Mouse (Mus musculus) right cerebral cortex, postnatal 10 days (tissue): ENCODE data around the gene Creb5.
A peak's percentile ranks its signal among the peaks of the same experiment; 100 is the strongest.

Experiments used
- DNase-seq, 2 experiments: peaks; one replicate each; pipeline ENCODE4 v3.0.0; 2021; ENCODE audit warnings: low spot score in 2 of 2

Gene Creb5

DNA sequence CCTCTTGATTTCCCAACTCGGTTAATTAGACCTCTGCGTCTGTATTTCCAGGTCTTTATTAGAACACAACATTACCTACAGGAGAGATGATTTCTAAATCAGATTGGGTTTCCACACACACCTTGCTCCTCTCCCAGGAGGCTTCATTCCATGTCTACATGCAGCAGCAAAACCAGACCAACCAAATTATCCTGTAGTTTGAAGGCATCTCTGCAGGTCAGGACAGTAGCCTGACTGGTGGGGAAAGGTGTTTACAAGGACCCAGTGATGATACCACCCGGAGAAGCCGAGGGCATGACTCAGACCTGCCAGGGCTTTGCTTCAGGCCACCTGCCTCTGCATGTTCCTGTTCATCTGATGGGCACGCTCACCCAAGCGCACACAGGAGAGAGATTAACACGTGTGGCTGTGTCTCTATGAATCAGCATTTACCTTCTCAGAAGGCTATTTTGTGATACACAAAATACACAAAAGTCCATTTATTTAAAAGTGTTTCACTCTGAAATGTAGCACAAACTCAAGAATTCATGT is 355.8 kb downstream of the Creb5 start:
- DNase-seq = no peak

DNA sequence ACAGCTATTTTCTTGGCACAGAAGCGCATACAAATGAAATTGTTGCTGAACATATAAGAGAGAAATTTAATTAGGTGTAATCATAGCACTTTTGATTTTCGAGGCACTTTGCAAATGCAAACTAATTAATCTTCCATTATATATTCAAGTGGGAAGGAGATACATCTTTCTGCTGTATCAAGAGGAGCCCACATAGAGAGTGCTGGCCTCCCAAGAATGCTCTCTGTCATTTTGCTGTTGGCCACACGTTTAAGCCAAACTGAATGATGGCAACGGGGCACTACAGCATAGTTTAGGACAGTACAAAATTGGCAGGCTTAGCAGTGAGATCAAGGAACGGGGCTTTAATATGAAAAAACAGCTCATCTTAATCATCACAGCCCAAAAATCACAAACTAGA is 356.4 kb downstream of the Creb5 start:
- no peak for DNase-seq

DNA sequence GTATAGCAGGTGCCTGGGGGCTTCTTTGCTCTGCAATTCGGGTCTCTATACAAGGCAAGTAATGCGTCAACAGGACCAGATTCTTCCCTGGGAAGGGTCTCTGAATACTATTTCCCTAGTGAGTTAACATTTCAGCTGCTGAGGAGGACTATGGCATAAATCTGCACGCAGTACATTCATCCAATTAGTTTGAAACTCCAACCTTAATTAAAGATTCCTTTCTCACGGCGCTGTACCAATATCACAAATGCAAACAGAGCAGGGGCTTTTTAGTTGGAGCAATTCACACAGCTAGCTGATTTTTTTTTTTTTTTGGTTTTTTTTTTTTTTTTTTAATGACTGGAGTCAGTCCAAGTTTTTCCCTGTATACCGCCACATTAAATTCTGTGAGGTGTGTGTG is 357.0 kb downstream of the Creb5 start:
- DNase-seq = no peak

DNA sequence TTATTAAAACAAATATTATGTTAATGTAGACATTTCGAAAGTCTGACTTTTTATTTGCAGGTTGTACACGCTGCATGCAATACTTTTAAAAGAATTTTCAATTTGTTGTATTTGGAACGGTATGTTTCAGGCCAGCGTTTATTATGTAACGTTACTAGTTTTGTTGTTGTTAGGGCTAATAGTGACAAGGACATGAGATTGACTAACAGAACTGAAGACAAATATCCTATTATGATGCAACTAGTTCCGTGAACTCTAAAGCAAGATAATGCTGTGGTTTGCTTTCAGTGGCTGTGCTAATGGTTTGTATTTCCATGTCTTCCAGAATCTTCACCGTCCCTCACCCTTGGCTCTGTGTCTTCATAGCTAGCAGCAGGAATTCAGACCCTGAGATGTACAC is 357.9 kb downstream of the Creb5 start:
- DNase-seq = no peak

DNA sequence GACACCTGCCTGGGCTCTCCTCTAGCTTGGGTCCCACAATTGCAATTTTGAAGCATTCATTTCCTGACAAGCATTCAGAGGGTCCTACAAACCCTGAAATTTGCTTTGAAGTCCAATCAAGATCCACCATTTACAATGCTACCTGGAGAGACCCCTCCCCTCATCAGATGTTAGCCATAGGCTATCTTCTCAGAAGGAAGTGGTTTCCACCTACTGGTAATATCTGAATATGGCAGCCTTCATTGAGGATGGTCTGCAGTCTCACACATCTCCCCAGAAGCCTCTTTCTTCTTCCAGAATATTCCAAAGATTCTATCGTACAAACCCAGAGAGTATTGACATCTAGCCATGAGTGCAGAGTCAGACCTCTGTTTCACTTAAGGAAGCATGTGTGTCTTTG is 362.7 kb downstream of the Creb5 start:
- no peak for DNase-seq

DNA sequence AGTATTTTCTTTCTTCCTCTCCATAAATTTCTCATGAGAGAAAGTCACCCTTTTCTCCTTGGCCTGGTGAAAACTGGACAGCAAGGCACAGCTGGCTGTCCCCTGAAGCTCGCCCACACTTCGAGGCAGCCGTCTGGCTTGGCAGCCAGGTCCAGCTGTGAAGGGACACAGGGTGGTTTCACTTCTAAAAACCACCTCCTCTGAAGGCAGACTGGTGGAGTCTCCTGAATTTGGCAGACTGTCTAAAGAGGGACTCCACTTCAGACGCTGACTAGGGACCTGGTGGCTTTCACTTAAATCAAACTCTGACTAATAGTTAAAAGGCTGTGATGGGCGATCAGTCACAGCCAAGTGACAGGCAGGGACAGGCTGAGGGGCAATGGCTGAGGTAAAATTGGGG is 365.6 kb downstream of the Creb5 start:
- no peak for DNase-seq

DNA sequence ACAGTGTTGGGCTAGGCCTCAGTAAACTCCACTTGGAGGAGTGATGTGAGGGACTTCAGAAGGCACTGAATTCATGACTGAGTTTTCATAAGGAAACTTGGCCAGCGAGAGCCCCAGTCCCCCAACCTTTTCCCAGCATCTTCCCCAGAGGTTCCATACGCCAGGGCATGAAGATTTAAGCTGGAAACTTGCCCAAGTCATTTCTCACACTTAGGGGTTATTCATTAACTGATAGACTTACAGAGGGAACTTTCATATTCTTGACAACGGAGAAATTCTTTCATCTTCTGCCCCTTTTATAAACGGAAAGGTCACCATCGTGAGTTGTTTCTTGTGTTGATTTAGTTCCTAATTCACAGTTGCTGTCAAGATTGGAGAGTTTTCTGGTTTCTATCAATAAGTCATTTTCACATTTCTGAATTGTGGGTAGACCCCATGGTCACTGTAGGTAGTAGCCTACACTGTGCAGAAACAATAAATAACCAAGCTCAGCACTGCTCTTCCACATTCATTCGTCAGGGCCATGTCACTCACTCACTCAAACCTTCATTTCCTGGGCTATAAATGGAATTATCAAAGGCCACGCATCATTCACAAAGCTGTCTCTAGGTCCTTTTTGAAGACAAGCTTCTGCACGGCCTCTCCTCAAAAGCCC is 366.8 kb downstream of the Creb5 start:
- DNase-seq = no peak

DNA sequence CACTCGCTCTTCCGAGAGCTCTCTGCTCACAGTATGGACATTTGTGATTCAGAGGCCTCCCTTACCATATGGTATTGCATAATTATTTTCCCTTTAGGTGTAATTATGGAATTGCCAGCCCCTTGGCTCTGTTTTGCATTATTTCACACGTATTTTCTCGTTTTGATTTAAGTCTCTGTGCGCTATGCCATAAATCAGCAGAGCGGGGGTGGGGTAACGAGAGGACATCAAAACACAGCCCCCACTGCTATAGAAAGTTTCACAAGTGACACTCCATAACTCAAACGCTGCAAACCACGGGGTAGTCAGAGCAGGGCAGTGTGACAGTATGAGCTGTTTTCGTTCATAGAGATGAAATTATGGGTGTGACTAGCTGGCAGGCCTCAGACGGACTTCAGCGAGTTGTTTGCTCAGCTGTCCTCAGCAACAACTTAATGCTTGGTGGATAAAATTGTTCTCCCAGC is 367.3 kb downstream of the Creb5 start:
- peak; percentile 51 to 69 for DNase-seq

DNA sequence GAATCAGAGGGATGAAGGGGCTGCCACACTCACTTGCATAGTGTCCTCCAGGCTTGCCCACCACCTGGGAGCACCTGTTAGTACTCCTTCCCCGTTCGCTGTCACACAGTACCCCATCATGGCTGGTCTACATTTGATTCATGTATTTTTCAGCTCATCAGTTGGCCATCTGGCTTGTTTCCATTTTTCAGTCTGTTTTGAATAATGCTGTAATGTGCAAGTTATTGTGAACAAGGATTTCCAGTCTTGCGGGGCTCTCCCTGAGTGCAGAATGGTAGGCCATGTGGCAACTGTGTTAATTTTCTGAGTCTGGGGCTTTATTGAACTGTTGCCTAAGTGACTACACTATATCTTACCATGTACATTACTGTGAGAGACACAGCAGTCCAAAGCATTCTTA is 369.4 kb downstream of the Creb5 start:
- no peak for DNase-seq

DNA sequence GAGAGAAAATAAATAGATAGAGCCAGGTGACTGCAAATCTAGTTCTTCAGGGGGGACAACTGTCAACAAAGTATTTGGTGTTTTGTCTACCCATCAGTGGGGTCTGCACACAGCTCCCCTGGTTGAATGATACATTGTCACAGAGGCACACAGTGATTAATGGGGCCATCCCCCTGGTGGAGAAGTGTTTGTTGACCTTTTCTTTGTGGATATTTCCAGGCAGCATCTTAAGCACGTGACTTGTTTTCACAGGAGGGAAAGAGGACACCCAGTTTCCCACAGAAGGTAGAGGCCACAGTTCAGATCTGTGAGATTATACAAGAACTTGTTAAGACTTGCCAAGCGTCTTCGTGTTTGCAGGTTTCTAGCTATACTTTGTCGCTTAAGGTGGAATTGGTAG is 370.4 kb downstream of the Creb5 start:
- DNase-seq = no peak

DNA sequence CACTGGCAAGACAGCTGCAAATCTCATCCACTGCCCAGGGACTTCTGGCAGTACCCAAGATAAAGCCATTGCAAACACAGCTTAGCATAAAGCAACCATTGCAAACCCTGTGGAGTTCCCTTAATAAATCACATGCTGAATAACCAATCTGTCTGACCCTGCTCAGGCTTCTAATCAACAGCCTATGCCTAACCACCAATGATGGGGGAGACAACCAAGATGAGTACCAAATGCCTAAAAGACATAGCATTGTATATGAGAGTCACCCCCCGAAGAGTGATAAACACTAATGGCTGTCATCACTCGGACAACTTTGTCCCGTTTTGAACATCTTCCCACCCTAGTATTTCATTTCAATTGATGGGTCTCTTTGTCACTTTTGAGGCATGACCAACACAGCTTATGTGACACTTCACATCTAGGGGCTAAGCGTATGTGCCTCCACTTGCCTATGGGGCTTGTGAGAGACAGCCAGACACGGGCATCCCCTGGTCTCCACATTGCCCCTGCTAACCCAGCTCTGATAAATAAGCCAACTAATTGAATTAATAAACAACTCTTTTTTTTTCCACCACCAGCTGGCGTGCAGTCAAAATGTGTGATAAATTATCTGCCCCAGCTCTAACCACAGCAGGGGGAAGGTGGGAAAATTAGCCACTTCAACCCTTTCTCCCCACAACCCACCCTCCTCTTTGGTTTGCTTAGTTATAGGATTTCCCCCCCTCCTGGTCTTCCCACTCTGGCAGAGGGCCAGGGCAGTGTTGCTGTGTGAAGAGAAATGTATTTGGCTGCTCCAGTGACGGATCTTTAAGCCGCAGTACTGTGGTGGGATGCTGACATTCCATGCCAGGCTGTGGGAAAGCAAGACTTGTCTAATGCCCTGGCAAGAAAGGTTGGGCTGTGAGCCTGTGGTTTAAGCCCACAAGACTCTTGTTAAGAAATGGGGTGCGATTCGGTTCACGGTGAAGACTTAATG is 376.1 kb downstream of the Creb5 start:
- peak in 1 of 2 experiments; percentile 36 for DNase-seq

DNA sequence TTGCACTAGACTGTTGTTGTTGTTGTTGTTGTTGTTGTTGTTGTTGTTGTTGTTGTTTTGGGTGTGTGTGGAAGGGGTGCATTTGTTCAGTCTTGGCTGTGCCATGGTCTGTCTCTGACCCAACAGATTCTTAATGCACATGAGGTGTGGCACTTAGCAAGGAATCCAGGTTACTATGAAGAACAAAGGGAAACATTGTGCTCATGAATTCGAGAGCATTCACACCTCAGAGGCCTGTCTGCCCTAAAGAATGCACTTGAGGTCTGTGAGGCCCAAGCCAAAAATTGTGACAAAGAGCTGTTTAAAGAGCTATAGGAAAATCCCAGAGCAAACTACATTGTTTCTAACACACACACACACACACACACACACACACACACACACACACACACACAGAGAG is 377.7 kb downstream of the Creb5 start:
- DNase-seq = no peak

DNA sequence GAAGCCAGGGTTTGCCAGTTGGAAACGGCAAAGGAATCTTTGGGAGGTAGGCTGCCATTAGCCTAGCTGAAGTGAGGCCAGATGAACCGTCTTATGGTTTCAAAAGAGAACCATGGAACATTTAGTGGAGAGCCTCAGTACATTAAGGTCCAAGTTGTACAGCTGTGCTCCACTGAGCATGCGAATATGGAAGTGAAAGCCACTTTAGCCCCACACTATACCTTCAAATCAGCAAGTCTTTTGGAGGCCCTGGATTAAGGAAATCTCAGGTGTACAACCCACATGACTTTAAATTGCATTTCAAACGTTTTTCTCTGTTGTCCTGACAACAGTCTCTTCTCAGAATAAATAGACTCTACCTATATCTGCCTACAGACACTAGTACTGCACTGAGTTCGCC is 379.4 kb downstream of the Creb5 start:
- DNase-seq = no peak

DNA sequence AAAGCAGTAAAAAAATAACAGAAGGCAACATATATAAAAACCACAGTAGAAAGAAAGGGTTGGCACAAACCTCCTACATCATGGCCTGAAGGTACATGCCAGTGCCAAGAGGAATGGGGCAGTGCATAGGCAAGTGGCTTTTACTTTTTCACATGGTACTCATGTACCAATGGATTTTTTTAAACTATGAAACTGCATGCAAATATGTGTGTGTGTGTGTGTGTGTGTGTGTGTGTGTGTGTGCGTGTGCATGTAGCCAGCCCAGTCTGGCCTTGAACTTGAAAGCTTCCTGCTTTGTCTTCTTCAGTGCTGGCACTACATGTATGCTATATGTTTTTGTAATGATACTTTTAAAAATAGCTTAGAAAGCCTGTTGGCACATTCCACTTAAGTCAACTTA is 391.2 kb downstream of the Creb5 start:
- DNase-seq = no peak

DNA sequence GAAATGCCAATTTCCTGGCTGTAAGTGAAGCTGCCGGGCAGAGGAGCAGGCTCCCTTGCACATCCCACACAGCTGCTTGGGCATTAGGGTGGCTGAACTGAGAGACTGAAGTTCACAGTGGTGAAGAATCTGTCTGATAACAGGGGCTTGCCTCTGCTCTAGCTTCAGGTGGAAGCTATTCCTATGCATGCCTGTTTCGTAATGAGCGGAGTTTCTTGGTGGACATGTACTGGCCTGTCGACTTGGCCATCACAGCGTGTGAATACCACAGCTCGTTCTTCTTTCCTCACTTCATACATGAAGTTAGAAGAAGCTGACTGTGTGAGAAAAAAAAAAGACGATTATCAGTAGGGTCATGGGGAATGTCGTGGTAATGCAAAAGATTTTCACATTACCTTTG is 393.0 kb downstream of the Creb5 start:
- DNase-seq = no peak

DNA sequence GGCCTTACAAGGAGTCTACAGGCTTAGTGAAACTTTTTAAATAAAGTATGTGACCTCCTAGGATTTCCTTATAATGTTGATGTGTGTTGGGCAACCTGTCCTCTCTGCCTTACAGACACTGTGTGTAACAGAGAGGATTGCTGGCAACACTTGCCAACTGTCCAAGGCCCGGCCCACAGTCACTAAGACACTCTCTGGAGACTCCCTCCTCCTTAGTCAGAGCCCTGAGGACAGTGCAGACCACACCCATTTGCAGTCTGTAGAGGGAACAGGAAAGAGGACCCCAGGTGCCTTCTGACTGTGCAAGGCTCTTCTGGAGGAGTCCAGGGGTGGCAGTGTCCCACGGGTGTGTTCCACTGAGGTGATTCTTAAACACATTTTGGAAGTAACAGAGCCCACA is 397.3 kb downstream of the Creb5 start:
- DNase-seq = no peak

DNA sequence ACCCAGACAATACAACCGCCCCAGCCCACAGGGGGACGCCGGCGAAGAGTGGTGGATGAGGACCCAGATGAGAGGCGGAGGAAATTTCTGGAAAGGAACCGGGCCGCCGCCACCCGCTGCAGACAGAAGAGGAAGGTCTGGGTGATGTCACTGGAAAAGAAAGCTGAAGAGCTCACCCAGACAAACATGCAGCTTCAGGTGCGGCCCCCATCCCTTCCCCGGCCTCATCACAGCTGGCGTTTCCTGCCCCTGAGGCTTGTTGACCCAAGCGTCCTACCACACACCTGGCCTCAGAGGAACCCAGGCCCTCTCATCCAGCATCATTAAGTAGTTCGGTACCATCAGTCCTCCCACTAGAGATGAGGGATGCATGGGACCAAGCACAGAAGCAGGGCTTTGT is 398.3 kb downstream of the Creb5 start:
- DNase-seq = no peak

DNA sequence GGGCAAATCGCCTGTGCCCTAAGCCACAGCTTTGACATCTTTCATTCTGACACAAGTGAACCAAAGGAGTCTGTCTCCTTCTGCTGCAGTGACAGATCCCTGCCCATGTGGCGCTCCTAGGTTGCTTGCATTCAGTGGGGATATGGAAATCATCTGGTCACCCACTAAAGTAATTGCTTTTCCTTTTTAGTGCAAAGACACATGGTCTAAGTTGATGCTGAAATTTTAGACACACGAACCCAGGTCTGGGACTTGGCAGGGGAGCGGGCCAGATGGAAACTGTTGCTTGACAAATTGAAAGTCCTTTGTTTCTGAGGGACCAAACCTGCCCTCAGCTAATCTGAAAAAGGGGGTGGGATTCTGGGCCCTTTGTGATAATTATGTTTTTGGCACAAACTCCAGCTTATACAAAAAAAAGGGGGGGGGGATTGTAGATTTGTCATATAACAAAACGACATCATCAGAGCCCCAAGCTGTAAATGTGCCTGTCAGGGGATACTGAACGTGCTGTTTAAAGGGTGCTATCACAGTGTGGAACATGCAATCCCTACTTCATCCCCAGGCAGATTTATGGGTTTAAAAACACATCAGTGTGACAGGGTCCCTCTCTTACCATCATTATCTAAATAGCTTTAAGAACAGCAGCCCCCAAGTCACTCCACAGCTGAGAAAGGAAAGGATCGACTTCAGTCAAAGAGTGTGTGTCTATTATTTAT is 401.9 kb downstream of the Creb5 start:
- no peak for DNase-seq

DNA sequence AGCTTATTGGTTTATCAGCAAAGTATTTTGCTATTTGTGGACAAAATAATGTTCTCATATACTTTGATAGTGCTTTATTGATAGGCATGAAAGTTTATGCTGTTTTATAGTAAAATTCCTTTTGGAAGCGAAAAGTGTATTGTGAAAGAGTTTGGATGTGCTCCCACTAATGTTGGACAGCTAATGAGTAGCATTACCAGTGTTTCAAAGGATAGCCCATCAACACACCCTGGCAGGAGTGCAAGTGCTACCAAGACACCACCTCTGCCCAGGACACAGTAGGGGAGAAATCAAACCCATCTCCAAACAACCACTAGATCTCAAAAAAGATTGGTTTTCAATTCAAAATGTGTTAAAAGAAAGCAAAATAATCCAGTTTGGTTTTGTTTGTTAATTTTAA is 403.9 kb downstream of the Creb5 start:
- DNase-seq = no peak

DNA sequence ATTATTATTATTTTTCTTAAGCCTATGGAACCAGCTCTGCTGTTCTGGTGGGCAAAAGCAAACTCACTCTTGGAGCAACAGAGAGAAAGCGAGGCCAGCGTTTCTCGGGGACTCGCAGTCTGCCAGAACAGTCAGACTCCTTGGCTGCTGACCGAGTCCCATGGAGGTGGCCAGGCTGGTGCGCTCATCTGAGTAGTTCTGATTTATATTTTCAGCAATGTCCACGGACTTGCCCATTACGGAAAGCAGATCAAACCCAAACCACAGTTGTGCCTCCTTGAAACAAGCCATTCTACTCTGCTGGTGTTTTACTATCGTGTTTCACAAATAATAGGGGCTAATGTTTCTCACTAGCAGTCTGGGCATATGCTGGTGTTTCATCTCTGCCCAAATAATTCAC is 408.1 kb downstream of the Creb5 start:
- DNase-seq = peak; percentile 40 to 59

DNA sequence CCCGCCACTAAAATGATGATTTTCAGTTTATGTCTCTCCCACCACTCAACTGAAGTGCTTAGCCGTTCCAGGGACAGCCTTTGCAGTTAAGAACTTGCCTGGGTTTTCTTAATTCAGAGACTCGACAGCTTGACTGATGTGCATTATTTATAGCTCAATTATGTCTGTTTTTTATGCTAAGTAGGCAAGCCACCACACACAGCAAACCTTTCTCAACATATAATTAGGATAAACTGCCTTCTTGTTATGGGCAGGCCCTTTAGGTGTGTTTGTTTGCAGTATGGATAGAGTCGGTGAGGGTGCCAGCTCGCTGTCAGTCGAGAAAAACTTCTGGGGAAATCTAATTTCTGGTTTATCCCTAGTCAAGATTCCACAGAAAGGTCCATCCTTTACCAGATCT is 409.4 kb downstream of the Creb5 start:
- no peak for DNase-seq

DNA sequence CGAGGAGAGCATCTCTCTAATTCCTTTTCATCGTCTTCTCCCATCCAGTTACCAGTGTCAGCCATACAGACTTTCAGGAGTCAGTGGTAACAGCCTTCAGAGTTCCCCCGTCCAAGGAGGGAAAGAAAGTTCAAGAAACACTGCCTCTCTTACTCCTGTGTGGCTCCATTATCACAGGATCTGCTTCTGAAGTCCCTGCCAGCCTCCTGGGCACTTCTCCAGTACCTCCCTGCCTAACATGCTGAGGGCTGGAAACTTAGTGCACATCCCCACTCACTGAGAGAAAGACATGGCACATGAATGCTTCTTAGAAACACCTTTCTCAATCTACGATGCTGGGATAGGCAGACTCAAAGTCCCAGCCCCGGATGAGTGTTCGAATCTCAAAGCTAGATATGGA is 409.9 kb downstream of the Creb5 start:
- peak; percentile 50 to 68 for DNase-seq
